Mouse (Mus musculus): ENCODE measurements at regions not wholly inside any gene's neighbourhood (a gene's known extent, or its start where the extent isn't known, plus 50 kb on each side); places are given as distances from the start of the nearest gene placed in this dataset.

DNA sequence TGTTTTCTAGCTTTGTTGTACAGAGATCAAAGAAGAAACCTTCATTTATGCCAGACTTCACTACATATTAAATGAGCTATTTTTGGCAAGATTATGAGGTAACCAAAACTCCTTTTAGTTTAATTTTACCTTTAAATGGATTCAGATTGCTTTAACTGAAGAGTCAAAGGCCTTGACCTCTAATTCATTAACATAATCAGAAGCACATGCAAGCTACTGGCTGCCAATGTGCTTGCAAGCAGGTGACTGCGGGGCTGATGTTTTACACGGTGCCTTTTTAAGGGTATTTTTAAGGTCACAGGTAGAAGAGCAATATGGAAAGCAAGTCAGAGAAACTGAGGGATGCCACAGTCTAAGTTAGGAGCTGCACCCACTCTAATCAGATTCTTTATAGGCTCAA is 1066.0 kb upstream of the Zeb2 start:
- no peak for DNase-seq (ENCODE audit: low read depth, low spot score)

DNA sequence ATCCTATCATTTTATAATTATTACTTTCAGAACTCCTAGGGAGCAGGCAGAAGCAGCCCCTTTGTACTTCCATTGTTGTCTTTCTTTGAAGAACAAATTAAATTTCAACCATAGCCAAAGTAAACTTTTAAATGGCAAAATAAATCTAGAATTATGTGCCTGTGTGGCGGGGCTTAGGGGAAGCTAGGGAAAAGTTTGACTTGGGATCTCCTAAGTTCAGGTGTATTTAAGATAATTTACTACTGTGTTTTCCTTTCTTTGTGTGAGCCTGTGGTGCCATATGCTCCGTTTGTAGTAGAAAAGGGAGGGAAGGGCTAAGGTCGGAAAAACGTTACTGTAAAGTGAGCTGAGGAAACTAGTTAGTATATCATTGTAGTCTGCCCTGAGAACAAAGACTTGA is 1062.5 kb upstream of the Zeb2 start:
- DNase-seq (ENCODE audit: low read depth, low spot score) = no peak

DNA sequence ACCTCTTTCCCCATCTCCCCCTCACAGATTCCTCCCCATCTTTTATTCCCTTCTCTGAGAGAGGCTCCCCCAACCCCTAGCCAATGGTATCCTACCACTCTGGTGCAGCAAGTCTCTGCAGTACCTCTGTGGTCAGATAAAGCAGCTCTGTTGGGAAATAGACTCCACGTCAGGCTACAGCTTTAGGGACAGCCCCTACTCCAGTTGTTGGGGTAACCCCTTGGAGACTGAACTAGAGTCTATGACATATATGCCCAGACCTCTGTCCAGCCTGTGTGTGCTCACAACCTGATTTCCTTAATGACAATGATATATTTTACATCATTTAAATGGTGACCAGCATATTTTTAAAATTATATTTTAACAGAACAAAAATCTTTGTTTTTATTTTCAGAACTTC is 1051.3 kb upstream of the Zeb2 start:
- DNase-seq (ENCODE audit: low read depth, low spot score) = no peak

DNA sequence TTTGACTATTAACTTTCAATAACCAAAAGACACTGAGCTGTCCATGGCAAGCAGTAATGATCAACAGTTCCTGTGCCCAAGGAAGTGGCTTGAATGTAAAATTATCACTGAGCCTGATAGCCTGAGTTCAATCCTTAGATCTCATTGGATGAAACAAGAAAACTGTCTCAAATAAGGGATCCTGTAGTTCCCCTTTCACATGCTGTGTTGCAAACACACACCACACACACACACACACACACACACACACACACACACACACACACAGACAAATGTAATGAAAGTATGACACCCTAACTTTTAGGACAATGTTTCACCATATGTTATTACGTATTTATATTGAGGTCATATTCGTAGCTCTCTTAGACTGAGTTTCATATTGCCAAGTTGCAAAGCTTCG is 1032.7 kb upstream of the Zeb2 start:
- DNase-seq (ENCODE audit: low read depth, low spot score) = no peak

DNA sequence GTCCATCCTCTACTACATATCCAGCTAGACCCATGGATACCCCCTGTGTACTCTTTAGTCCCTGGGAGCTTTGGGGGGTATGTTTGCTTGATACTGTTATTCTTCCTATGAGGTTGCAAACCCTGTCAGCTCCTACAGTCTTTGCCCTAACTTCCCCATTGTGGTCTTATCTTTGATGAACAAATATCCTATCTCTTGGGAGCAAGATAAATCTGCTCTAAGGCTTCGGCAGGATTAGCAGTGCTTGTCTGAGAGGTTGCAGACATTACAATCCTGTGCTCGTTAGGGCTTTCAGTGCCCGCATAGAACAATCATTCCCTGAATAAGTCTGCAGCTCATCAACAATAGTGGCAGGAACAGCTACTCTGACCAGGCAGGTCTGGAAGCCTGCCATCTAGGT is 1002.7 kb upstream of the Zeb2 start:
- no peak for DNase-seq (ENCODE audit: low read depth, low spot score)

DNA sequence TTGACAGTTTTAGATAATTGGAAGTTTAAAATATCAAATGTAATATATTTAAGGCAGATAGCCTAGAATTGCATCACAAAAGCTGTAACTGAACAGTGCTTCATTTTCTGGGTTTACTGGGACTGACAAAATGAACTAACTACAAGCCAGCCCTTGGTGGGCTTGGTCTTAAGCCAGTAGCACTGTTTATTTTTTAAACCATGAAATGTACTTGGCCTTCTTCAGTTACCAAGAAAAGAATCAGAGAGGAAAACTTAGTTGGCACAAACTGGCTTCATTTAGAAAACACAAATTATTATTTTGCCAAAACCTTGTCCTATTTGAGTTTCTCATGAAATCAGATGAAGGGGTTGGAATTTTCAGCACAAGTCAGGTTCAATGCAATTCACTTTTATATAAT is 989.8 kb upstream of the Zeb2 start:
- no peak for DNase-seq (ENCODE audit: low read depth, low spot score)

DNA sequence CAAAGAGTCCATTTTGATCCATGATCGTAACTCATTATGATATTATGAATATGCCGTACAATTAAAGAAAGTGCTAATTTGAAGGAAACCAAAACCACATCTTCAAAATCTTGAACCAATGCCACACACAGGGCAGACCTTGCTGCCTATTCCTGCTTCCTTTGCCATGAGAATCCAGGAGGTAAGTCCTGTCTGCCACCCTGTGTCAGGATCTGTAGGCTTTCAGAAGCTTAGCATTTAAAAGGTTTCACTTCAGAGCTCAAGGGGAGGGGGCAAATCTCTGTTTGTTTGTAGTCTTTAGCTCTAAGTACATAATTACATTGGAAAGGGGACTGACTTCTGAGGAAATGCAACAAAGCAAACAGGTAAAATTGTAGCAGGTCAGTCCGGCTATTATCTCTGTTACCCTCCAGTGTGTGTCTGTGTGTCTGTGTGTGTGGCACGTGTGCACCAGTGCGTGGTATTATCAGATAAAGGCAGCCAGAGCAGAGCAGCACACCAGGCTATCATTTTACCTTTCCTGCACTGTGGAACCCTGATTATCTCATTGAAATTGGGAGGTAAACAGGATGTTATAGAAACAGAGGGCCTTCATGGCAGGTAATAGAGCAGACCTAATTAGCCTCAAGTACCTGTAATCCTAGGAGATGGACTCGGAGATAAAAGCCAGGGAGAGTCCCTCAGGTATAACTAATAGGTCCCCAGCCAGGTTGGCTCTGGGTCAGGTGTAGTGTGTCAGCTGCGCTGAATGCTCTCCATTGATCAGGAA is 948.0 kb upstream of the Zeb2 start:
- no peak for DNase-seq (ENCODE audit: low read depth, low spot score)

DNA sequence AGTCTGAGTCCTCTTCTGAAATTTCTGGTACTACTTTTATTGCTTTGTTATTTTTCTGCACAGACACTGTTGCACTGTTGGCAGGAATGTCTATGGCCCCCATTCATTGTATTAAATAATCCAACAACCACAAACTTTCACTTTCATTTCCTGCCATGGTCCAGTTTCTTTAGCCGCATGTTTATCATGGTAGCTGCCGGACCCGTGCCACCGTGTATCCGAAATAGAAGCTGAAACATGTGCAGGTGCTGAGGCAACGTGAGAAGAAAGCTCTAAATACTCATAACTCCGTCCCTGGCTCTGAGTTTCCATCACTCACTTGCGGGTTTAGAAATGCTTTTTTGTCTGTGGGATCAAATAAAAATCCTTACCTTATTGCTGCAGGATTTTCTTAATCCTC is 938.5 kb upstream of the Zeb2 start:
- DNase-seq (ENCODE audit: low read depth, low spot score) = no peak

DNA sequence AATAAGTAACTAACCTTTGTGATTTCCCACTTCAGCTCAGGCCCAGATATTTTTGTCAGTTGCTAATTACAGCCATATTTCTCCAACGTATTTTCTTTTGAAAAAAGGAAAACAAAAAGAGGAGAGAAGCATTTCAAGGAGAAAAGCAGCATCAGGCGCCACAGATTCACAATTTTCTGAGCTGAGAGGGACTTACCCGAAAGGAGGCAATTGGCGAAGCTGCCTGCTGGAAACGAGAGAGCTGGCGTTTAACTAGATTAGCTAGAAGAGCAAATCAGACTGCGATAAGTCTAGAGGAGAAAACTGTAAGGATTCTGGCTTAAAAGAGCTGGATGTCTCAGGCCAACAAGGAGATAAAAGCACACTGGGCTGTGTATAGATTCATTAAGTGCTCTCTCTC is 937.7 kb upstream of the Zeb2 start:
- DNase-seq (ENCODE audit: low read depth, low spot score) = no peak

DNA sequence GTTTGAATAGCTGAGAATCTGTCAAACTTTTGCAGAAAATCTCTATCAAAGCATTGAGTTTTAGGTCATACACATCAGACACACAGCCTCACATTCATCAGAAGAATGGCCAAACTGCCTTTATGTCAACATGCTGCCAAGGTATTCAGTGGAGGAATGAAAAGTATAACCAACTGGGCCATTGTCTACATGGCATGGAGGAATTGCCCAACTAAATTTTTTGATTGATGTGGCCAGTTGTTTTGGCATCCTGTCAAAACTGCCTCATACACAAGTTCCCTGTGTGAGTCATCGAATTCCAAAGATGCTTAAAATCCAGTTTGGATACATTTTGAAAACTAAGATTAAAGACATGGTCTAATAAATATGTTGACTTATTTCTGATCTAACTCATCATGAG is 904.7 kb upstream of the Zeb2 start:
- no peak for DNase-seq (ENCODE audit: low read depth, low spot score)

DNA sequence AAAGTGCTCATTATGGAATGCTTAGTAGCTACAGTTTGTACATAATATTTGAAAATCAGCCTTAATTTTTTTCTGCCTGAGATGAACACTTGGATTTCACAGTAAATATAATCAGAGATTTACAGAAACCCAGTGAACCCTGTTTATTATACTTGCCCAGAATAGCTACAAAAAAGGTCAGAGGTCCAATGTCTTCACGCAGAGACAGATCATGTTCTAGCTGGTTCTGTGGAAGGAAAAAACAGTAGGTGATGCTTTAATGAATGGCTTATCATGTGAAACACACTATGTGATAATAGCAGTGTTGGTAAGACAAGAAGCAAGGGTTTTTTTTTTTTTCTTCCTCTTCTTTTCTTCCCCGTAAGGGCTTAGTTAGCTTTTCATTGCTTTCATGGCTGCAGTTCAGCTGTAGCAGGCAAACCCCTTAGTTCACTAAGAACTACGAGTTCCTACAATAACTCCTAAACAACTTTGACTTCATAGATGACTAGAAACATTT is 896.6 kb upstream of the Zeb2 start:
- DNase-seq (ENCODE audit: low read depth, low spot score) = no peak

DNA sequence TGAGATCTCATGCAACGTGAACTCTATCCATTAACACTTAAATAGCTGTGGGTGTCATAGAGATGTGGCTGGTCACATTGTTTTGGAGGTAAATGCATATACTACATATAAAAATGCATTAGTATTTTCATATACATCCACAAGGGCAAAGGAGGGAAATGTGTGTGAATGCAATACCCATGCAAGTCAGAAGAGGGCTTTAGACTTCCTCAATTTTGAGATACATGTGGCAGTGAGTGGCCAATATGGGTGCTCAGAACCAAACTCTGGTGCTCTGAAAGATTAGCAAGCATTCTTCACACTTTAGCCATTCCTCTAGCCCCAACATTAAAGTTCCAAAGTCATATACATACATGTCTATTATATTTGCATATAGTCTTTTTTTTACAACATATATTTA is 895.5 kb upstream of the Zeb2 start:
- DNase-seq (ENCODE audit: low read depth, low spot score) = no peak

DNA sequence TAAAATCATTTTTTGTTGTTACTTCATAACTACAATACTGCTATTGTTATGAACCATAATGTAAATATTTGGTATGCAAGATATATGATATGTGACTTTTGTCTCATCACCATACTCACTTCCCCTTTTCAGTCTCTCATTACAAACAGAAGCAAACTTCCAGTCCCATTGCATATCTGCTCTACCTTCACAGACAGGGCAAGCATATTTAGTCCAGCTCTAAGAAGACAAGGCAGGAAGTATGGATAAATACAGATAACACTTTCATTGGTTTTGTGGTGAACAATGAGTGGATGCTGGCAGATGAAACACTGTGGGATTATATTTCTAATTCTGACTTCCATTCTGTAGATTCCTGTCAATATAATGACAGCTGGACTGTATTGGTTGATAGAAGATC is 858.0 kb upstream of the Zeb2 start:
- DNase-seq (ENCODE audit: low read depth, low spot score) = no peak

DNA sequence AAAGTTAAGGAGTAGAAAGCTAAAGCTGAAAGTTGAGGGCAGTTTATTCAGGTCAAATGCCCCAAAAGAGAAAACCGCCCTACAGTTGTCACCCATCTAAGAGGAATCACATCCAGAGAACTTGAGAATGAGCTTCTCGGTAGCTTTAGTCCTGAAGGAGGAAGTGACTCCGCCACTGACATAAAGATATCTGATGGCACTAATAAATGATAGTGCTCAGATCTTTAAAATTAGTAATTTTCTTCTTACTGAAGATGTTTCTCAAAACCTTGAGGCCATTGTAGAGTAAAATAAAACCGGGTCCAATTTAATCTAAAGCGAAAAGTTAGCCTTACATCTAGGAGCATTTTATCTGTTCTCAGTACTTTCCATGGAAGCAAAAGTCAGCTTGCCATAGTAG is 851.4 kb upstream of the Zeb2 start:
- DNase-seq (ENCODE audit: low read depth, low spot score) = no peak

DNA sequence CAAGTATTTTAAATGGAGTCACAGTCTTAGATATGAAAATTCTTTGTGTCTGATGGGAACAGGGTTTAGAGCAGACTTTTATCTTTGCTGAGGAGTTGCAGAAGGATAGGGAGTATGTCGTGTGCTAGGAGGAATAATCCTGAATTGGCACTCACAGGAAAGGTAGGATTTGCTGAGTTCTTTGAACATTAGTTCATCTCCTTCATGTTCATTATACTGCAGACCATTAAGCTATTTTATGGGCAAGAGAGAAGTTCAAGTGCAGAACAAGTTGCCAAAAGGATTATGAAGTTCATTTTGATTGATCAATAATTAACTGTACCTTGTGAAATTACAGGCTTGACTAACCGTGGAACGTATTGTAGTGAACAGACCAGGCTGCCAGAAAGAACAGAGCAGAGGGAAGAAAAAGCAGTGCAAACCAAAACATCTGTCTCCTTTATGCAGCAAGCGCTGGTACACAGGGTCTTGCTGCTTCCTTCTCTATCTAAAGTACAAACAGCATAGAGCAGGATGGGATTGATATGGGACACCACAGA is 839.7 kb upstream of the Zeb2 start:
- no peak for DNase-seq (ENCODE audit: low read depth, low spot score)

DNA sequence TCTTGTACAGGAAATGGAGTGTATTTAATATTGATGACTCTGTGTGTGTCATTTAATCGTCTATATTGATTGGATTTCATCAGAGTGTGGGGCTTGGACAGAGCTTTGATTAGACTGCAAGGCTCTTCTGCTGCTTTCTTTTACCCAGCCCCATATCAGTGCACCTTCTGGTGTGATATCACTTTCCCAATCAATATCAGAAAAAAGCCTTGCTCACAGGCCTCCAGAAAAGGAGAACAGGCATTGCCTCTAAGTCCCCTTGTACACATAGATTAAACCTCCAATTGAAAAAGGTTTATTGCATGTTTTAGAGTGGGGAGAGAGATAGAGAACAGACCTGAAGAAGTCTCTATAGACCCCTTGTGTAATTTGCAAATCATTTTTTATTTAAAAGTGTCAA is 831.6 kb upstream of the Zeb2 start:
- DNase-seq (ENCODE audit: low read depth, low spot score) = no peak

DNA sequence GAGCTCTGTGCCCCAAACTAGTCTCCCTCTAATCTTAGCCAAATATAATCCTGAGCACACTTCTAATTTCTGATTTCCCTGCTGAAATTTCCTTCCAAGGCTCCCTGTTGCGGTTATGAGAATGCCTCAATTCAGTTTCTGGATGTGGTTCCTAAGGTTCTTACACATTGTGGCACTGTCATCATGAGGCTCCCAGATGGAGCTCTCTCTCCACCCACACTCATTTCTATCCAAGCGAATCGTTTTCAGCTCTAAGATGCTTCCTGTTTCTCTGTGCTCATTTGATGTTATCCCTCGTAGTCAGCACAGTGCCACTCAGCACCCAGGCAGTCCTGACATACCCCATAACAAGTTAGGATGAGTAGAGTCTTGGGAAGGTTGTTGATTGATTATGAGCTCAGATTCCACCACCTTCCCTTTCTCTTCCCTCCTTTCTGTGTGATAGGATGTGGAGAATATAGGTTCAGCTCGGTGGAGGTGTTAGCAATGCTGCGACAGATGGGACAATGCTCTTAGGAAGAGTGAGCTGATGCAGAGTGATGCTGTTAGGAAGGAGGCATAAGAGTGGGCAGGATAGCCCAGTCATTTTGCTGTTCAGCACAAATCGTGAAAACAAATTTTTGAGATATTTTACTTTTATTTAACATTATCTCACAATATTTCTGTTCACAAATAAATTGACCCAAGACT is 808.7 kb upstream of the Zeb2 start:
- DNase-seq (ENCODE audit: low read depth, low spot score) = no peak

DNA sequence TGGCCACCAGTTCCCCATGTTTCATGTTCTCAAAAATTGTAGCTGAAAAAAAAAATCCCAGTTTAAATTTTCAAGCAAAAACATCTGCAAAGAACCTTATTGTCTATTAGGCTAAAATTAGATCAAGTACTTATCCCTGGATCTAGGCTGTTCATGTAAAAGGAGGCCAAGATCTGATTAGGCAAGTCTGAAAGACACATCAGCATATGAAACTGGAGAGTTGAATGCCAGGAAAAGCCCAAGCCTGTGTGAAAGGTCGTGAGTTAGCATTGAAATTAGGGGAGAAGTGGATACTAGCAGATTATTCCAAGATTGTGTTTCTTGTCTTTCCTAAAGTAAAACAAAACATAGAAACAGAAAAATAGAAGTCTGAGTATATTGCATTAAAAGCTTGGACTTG is 791.7 kb upstream of the Zeb2 start:
- DNase-seq (ENCODE audit: low read depth, low spot score) = no peak

DNA sequence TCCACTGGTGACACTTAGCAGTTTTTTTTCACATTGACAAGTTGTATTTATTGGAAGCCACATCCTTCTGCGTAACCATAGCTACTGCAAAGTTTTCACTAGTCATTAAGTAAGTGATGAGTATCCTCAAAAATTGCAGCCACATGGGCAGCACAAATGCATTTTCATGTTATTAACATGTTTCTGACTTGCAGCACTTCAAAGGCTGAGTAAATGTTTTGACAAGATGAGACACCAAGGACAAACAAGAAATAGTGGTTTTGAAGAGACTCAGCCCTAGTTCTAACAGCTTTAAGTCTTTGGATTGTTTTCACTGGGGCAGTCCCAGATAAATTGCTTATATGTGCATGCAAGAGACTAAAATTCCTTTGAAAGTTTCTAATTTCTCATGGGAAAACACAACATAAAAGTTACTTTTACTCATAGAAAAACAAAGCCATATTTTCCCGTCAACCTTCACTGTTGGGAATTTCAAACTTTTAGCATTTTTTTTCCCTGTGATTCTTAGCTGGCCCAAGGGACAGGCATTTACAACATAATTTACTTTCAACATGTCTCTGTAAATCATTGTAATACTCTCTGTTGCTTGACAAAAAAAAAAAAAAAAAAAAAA is 787.5 kb upstream of the Zeb2 start:
- DNase-seq (ENCODE audit: low read depth, low spot score) = peak; percentile 27

DNA sequence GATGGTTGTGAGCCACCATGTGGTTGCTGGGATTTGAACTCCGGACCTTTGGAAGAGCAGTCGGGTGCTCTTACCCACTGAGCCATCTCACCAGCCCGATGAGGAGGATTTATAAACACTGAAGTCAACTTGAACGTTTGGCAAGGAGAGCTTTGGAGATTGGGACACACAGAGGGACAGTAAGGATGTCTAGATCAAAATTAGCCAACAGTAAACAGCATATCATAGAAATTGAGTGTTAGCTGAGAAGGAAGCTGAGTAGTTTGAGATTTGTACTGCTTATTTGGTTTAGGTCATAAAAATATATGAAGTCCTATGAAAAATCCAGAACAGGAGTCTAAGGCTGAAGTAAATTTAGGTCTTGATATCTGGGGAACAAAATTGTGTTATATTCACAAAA is 786.9 kb upstream of the Zeb2 start:
- no peak for DNase-seq (ENCODE audit: low read depth, low spot score)

DNA sequence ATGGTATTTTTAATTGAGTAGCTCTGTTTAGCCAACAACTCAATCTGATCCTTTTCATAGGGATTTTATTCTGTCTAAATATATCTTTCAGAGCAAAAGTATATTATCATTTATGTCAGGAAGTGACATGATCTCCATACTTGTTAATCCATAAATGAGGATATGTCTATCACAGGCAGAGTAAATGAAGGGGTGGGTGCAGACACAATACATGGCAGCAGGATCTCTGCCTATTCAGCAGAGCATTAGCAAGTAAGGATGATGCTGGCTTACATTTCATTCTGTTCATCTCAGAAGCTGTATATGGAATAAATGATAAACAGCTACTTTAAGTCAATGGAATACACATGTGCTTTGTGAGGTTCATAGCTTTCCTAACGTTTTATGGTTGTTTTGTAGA is 786.2 kb upstream of the Zeb2 start:
- DNase-seq (ENCODE audit: low read depth, low spot score) = no peak

DNA sequence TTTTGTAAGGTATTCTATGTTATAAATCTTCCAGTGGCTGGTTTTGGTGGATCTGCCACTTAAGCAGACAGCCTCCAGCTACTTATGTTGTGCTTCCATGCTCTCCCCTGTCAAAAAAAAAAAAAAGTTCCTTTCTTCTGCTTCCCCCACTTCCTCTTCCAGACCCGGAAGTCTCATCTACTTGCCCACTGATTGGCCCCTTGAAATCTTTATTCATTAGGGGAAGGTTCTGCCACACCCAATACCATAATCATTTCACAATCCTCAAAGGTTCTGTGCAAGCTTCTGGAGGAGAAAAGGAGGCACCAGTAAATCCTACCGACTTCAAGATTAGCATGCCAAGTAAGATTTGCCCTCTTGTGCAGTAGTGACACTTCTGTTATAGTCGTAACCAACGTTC is 784.7 kb upstream of the Zeb2 start:
- no peak for DNase-seq (ENCODE audit: low read depth, low spot score)

DNA sequence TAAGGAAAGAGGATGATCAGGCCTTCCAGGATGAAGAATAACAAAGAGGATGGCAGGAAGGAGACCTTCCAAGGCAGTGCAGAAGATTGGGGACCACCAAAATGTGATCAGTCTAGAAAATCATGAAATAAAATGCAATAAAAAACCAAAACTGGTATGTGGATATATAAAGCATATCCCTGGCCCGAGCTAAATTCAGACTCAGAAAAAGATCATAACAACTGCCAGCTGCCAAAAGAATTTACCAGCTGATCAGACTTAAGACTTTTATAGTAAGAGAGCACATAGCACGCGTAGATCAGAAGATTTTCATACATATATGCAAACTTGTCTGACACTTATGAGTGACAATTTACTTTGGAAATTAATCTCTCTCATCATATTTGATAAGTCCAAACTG is 767.5 kb upstream of the Zeb2 start:
- no peak for DNase-seq (ENCODE audit: low read depth, low spot score)
